Mouse (Mus musculus) retina, embryonic 14.5 days (tissue): ENCODE results near the gene Plekha7.
A peak's percentile ranks its signal among the peaks of the same experiment; 100 is the strongest.

ENCODE experiments used
- DNase-seq: peaks from one replicate; pipeline ENCODE4 v3.0.0-alpha.2; 2015; ENCODE audit warnings: low spot score

The Plekha7 gene

DNA sequence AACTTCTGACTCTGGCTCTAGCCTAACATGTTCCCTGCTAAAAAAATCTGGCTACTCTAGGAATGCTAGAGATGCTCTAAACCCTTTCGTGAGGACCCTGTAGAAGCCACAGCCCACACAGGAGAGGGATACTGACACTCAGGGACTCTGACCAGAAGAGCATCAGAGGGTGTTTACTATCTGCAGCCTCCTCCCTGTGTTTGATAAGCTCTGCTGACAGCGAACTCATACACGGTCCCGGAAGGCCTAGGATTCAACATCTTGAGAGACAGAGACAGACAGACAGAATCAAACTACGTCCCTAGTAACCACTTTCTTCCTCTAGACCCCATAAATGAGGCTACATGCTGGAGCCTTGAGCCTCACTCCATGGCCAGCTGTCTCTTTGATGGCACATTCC is 20.2 kb downstream of the Plekha7 start:
- no peak for DNase-seq

DNA sequence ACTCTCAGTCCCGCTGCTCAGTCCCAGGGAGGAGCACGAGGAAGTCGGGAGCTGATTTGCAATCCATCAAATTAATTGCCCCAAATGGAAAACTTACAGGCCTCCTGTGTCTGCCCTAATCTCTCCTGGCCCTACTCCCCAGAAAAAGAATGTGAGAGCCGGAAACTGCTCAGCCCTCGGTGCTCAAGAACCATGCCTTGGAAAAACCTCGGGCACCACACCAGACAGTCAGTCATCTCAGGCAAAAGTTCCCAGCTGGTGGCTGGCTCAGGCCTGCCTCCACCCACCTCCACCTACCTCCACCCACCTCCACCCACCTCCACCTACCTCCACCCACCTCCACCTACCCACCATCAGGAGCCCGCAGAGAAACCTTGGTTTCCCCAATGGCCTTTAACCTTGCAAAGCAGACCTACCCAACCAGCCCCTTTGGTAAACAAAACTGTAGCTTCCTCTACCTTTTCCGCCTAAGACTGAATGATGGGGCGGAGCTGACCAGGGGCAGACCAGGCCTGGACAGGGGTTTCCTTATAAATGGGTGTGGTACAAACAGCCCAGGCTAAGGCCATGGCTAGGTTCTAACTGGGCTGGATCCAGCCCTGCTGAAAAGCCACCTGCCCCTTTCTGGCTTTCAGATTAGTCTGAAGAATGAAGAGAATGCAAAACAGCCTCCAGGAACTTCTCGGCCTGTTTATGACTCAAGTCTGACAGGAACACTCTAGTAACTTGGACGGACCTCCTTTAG is 21.4 kb downstream of the Plekha7 start:
- DNase-seq = no peak

DNA sequence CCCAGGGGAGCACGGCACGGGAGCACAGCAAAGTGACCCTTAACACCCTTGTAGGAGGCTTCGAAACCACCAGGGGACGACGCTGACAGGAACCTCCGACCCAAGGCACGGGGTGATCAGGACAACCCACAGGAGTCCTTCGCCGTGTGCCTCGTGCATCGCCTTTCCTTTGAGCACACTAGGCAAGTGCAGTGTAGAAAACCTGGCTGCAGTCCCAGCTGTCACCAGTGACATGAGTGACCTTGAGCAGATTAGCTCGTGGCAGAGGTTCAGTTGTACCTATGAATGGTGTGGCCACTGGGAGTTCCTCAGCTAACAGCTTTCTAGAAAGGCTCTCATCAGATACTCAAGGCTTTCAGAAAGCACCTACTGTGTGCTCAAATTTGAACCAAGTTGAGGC is 22.0 kb downstream of the Plekha7 start:
- no peak for DNase-seq

DNA sequence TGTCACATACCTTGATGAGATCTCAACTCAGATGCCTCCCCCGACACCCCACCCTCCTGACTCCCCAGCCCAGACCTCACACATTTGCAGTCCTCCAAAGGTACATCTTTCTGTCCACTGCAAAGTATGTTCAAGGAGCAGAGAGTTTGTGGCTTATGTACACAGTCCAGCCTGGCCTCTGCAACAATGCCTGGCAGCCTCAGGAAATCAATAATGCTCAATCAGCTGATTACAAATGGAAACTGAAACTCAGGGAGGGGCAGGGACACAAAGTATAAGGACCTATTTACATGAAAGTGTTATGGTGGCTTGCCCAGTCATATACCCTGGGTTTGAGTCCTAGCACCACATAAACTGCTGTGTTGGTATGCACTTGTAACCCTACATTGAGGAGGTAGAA is 23.0 kb downstream of the Plekha7 start:
- no peak for DNase-seq

DNA sequence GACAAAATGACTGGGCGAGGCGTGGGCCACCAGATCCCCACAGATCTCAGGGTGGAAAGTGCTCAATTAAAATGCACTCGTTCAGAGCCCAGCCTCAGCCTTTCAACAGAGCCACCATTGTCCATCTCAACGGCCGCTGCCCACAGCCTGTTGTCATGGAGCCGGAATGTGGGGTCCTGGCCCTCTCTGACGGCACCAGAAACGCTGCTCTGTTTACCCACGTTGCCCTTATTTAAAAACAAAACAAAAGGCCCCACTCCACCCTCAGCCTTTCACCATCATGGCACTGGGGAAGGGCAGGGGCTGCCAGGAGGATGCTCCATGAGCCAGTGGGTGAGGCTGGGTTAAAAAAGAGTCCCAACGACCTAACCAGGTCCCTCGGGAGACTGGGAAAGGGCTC is 25.4 kb downstream of the Plekha7 start:
- peak; percentile 74 for DNase-seq

DNA sequence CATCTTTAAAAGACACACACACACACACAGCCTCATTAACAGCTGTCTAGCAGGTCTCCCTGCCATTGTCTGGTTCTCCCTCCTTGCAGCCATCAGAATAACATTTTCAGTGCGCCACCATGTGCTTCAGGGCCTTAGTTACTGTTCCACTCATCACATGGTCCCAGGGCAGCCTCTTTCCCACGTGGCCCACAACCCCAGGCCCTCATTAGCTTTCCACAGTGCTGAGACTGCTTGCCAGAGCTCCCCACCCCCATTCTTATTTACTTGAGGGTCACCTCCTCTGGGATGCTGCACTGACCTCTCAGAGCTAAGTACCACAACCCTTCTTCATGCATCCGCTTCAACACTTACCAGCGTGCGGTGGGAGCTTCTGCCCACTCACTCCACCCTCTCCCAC is 28.1 kb downstream of the Plekha7 start:
- DNase-seq = peak; percentile 74

DNA sequence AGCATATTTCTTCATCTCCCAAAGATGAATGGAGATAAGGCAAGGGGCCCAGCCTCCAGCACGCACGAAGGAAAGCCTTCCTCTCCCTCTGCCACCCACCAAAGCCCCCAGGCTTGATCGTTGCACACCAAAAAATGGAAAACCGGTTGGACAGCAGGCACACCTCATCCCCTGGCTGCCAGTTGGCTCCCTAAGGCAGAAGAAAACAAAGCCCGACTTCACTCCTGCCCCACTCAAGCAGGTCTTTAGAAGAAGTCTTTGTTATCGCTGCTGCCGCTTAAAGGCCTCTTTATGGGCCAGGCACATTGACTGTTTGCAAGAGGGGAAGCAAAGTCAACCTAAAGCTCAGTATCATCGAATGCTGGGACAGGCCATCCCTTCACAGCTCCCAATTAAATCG is 29.9 kb downstream of the Plekha7 start:
- no peak for DNase-seq

DNA sequence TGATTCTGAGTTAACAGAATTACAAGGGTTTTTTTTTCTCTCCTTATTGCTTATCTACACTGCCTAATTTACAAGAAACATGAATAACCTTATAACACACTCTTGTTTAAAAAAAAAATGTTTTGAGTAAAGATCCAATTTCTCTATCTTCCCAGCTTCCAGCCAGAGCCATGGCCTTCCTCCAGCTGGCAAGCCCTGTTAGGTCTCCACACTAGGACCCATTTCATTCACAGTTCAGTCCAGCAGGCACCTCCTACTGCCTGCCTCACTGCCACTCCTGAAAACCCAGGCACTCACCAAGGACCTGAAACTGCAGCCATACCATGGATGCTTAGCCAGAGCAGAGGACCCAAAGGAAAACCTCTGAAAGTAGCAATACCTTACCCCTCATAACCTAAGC is 31.9 kb downstream of the Plekha7 start:
- DNase-seq = no peak

DNA sequence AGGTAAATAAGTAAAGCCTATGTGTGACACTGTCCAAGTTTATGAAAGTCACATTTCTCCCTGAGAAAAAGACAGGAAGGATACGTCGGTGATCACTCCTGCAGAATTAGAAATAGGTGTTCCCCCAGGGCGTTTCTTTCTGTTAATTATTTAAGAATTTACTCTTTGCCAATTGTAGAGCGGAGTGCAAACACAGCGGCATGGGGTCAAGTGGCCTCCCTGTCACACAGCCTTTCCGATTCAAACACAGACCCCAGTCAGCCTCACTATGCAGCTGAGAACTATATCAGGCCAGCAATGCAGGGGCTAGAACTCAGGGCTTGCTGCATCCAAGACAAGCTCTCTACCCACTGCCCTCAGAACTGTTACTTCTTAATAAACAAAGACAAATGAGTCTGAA is 35.1 kb downstream of the Plekha7 start:
- DNase-seq = no peak

DNA sequence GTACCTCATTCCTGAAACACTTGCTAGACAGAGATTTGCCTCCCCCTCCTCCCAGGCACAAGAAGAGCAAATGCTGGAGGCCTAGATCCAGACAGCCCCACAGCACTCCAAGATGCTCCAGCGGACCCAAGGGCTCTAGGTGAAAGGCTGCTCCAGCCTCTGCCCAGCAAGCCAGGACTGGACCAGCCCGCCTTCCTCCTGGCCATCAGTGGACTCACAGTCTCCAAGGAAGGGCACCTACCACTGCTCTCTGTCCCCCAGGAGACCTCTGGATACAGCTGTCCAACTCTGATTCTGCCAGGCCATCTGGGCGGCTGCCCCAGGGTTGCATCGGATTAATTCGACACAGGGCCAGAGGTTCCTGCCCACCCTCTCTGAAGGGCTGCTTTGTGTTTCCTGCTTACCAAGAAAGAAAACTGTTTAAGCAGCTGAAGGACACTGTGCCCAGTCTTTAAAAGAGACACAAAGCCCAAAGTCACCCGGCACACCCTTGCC is 38.6 kb downstream of the Plekha7 start:
- no peak for DNase-seq

DNA sequence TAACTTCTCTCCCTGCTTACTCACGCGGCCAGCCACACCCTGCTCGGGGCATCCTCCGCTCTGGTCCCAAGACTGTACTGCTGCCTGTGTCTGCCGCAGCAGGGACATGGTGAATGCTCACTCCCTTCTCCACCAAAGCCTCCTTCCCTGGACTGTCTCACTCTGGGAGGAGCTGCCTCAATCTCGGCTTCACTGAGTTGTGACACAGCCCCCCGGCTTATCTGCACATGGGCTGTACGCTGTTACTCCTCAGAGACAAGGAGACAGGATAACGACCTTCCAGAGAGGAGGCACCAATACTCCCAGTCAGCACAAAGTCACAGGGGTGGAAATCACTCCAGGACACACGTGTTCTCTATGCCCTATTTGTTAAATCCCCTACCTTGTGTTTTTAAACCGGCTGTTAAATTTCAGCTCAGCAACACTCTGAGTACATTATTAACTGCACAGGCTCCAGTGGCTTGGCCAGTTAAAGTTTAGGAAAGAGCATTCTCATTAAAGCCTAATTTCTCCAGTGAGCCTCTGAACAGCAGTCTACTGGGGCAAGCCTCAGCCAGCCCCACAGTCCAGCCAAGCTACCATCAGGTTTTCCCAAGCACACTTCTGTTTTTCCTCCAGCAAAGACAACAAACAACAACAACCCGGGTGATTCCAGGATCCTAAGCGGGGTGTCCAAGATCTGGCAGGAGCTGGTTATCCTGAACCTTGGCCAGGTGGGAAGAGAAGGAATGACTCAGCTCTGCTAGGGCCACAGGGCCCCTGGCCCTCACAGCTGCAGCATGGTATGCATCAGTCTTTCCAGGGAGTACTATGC is 39.9 kb downstream of the Plekha7 start:
- DNase-seq = no peak

DNA sequence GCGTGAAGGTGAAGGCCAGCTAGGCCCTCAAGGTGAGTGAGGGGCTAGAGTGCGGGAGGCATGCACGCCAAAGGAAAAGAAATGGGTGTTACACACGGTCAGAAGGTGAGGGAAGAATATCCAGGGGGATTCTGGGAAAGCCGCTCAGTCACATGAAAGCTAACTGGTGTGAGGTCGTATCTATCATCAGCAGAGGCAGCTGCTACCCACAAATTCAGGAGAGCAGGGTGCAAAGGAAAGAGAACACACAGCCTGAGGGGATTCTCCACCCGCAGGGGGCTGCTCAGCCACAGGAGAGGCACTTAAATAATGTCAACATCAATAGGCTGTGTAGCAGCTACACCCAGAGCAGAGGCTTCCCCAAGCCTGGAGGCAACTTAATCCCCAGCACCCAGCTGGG is 44.9 kb downstream of the Plekha7 start:
- no peak for DNase-seq

DNA sequence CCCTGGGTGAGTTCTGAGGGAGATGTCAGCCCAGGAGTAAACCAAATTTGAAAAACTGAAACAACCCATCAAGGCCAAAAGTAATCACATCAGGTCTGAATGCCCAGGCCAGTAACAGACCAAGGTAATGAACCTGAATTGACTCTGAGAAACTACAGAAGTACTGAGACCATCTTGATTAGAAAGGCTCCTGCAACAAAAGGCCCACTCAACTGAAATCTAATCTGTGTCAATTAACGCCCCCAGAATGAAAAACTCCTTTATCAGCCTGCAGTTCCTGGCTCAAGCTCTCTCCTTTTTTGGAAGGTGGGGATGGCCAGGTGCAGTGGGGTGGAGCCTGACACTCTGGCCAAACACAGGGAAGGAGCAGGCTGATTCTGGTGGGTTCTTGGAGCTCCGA is 45.7 kb downstream of the Plekha7 start:
- peak; percentile 45 for DNase-seq

DNA sequence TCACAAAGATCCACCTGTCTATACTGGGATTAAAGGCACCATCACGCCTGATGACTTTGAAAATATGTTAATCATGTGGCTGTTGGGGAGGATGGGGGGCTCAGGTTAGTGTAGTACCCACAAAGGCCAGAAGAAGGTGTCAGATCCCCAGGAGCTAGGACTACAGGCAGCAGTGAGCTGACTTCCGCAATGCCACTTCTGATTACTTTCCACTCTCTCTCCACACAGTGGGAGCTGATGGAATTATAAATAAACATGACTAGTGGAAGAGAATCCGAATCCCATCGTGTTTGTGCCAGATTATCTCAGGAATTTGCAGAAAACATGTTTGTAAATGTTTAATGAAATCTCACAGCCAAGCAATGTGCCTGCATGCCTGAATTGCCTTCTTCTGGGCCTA is 46.1 kb downstream of the Plekha7 start:
- peak; percentile 64 for DNase-seq

DNA sequence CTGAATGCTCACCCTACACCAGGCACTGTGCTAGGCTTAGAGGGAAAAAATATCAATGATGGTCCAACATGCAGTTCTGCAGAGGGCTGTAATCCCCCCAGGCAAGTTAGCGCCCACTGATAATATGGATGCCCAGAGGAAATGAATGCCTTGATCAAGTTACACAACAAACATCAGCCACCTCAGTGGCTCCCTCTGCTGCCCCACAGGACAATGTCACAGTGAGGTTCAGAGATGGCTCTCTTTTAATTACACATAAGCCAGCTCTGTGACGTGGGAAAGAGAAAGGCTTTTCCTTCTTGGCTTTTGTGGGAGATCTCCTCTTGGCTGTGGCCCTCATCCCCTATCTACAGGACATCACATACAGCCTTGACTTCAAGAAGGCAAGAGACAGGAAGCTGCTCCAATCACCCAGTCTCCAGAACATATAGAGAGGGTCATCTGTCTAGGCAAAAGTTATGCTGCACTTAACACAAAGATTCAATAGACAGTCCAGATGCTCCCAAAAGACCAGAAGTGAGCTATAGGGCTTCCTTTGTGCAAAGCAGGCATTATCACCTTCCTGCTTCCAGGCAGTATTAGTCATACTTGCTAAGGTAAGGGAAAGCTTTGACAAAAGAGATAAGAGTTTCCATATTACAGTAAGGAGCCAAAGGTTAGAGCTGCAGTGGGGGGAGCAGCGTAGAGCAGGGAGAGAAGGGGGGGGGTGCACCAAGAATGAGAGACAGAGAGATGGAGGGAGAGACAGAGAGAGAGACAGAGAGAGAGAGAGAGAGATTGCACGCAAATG is 47.2 kb downstream of the Plekha7 start:
- peak; percentile 32 for DNase-seq

DNA sequence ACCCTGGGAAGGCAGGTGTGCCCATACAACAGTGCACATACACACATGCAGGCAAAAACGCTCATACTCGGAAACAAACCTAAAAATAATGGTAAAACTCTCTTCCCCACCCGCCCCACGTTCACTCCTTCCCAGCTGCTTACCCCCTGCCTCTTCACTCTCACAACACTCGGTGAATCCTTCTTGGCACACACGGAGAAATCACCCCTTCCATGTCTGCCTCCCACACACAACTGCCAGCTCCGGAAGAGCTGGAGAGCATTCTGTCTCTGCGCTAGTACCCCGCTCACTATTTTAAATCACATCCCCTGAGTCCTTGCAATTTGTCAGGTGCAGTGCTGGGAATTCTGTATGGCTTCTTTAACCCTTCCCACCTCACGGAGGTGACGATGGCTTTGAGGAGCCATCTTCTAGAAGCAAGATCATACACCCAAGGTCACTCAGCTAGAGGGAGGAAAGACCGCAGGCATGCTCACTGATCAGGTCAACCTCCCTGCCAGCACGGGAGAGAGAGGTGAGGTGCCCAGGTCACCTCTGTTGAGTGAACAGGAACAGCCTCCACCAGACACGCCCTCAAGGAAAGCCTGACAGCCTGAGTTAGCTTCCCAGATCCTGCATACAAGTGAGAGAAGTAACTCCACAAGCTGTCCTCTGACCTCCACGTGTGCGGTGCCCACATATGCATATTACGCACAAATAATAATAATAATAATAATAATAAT is 49.6 kb downstream of the Plekha7 start:
- DNase-seq = no peak

DNA sequence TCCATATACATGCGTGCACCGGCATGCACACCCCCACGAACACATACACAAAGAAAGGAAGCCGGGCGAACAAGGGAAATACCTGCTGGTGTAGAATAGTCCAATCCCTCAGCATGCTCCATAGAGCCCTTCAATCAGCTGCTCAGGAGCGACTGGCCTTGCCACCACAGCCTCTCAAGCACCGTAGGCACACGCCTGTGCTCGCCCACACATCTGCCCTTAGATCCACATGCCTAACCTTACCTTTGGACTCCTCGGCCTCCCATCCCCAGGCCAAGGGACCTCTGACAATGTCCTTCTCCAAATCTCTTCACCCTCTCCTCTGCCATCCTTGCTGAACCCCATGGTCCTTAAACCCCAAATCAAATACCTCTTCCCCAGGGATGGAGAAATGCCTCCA is 50.2 kb downstream of the Plekha7 start:
- DNase-seq = no peak

DNA sequence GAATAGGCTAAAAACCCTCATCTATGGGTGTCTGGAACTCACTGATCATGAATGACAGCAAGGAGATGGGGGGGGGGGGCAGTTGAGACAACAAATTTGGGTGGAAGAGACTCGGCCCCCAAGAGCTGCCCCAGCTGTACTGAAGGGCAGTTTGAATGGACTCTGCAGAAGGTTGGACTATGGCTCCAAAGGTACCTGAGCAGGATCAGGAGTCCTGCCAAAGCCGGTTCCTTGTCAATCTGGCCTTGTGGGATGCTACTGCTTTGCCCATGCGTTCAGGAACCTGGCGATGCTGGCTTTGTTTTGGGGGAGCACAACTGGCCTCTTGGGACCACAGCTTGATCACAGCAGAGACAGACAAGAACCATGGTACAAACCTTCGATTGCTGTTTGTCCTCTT is 52.5 kb downstream of the Plekha7 start:
- DNase-seq = no peak

DNA sequence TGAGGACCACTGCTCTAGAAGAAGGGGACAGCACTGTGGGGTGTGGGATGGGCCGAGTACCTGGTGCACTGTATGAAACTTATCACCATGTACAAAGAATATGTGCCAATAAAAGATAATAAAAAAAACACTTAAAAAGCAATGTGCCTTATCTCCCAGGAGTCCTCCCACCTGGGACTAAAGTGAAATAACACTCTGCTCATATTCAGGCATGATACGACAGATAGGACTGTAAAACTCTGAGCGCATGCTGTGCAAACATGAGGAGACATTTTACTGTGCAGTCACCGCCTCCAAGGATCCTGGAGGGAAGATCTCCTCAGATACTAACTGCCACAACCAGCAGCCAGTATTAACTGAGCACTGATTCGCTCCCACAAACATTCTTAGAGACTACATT is 53.5 kb downstream of the Plekha7 start:
- no peak for DNase-seq

DNA sequence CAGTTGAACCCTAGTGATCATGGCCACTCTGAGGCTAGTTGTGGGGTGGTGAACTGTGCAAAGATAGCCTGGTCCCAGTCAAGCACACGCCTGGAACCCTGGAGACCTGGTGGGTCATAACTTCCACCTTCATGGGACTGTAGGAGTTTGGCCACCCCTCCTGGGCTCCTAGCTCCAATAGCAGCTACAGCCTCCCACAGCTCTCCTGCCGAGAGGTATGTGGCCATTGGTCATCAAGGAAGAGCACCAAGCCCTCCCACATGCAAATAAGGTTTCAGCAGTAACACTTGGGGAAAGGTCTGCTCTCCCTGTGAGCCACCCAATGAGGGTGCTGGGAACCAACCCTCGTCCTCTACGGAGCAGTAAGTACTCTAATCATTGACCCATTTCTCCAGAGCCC is 55.7 kb downstream of the Plekha7 start:
- DNase-seq = no peak

DNA sequence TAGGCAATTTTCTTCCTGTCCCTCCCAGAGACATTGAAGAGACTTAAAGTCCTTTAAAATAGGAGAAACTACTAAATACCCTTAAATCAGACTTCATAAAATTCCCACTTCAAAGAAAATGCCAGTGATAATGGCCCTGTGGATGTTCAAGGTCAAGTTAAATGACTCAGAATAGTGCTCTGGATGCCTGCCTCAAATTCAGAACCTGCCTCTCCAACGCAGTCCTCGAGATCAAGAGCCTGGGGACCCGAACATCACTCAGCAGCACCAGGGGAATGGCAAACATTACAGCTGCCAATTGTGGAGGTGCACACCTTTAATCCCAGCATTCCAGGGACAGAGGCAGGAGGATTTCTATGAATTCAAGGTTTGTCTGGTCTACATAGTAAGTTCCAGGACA is 56.7 kb downstream of the Plekha7 start:
- DNase-seq = no peak

DNA sequence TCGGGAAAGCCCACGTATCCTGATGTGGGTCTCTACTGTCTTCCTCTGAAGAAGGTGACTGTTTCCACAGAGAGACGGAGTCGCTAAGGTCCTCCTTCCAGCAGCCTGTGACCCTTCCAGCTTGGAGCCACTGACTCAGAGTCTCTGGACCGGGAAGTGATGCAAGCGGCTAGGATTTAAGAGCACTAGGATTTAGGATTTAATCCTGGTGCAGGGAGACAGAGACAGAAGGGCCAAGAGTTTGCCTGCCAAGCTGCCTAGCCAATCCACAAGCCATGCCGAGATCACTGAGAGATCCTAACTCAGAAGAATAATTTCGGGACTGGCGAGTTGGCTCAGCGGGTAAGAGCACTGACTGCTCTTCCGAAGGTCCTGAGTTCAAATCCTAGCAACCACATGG is 59.6 kb downstream of the Plekha7 start:
- no peak for DNase-seq
